Mouse (Mus musculus): ENCODE results near the gene Fam20a. TPM values are rescaled to one million over a fixed set of nuclear protein-coding genes. Genes with fewer than 3 reads are reported as not detected.

Fam20a gene
- polyA plus RNA-seq, 2 experiments, result 3.0 to 3.8 TPM

- H3K4me2 ChIP-seq (ENCODE audit: low read depth), result no peak overlapping the region
- no peak for DNase-seq (ENCODE audit: low read depth in 3 of 3, low spot score in 3 of 3)
Measured at GRCm38 (mm10) chr11:109627648-109628047, 94.4 kb downstream of the Fam20a start.

DNA sequence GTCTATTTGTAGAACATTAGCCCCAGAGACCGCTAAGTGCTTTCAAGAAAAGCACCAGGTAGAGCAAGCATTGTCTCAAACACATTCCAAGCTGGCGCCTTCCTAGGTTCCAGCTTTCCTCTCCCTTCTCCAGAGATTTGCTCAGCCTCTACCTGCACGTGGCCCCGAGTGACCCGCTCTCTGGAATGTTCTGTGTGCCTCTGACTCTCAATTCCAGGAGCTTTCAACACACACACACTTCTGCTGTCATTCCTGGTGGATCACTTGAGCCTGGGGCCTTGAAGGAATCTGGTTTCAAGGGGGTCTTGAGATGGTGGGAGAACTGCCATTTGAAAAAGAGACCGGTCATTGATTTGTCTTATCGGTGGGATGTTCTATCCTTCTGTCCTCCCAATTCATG lies 98.8 kb downstream of the Fam20a start:
- Histone ChIP-seq H3K27ac (no peak overlapping the region), H3K27me3 (ENCODE audit: control insufficient read depth, insufficient read depth, low read length) (no peaks in the 10 kb centered on the region), H3K4me1 (replicated peaks; ENCODE audit: control insufficient read depth in 2 of 2, insufficient read depth in 2 of 2, low read length in 1 of 2) (peaks cover 7 to 22% of the 10 kb centered on the region in 2 experiments; a peak in 3 of 4 replicates), H3K4me2 (ENCODE audit: low read depth) (no peak overlapping the region), H3K9me3 (ENCODE audit: control insufficient read depth, low read length) (no peaks in the 10 kb centered on the region), H3K36me3 (replicated peaks; ENCODE audit: control insufficient read depth, insufficient read depth, low read depth) (no peaks in the 10 kb centered on the region), H3K4me3 (ENCODE audit: insufficient read depth in 1 of 2, low read depth in 2 of 2, low read length in 2 of 2) (no peak overlapping the region), H3K9ac (replicated peaks) (no peak overlapping the region)
- DNase-seq (ENCODE audit: low read depth in 3 of 3, low spot score in 3 of 3) (no peak), ATAC-seq (ENCODE audit: insufficient read depth) (no peak)
- WGBS (ENCODE audit: insufficient replicate concordance), result 84% methylated on average over 7 of the region's 7 CpGs
- TF ChIP-seq EP300 (IDR thresholded peaks at IDR 0.05; ENCODE audit: low read depth) (no peak), CTCF (IDR thresholded peaks at IDR 0.05; ENCODE audit: low read depth) (no peak)

More at GRCm38 (mm10) chr11:109627648-109628047, 94.4 kb downstream of the Fam20a start:
- no peak overlapping the region for H3K9ac ChIP-seq (replicated peaks)
- ATAC-seq (ENCODE audit: insufficient read depth), result no peak
- H3K27me3 ChIP-seq (ENCODE audit: control insufficient read depth, insufficient read depth, low read length), result no peaks in the 10 kb centered on the region
- no peaks in the 10 kb centered on the region for H3K36me3 ChIP-seq (replicated peaks; ENCODE audit: control insufficient read depth, insufficient read depth, low read depth)
- no peak overlapping the region for H3K27ac ChIP-seq
- H3K4me1 ChIP-seq (replicated peaks; ENCODE audit: control insufficient read depth in 2 of 2, insufficient read depth in 2 of 2, low read length in 1 of 2), result peaks cover 0 to 12% of the 10 kb centered on the region in 2 experiments; a peak in 2 of 4 replicates
- TF ChIP-seq CTCF (IDR thresholded peaks at IDR 0.05; ENCODE audit: low read depth), result peak; percentile 48
- TF ChIP-seq EP300 (IDR thresholded peaks at IDR 0.05; ENCODE audit: low read depth), result no peak
- no peaks in the 10 kb centered on the region for H3K9me3 ChIP-seq (ENCODE audit: control insufficient read depth, low read length)
- WGBS (ENCODE audit: insufficient replicate concordance), result 62% methylated on average over 4 of the region's 4 CpGs
- H3K4me3 ChIP-seq (ENCODE audit: insufficient read depth in 1 of 2, low read depth in 2 of 2, low read length in 2 of 2), result no peak overlapping the region

- DNase-seq (ENCODE audit: low read depth in 3 of 3, low spot score in 3 of 3) (no peak), ATAC-seq (ENCODE audit: insufficient read depth) (no peak)
- H3K9ac ChIP-seq (replicated peaks), result peak overlapping the region; percentile 15; the same call in 1 of the 2 replicates
- H3K4me2 ChIP-seq (ENCODE audit: low read depth), result peak overlapping the region; percentile 50
- H3K36me3 ChIP-seq (replicated peaks; ENCODE audit: control insufficient read depth, insufficient read depth, low read depth), result no peaks in the 10 kb centered on the region
- TF ChIP-seq CTCF (IDR thresholded peaks at IDR 0.05; ENCODE audit: low read depth), result no peak
- no peak for TF ChIP-seq EP300 (IDR thresholded peaks at IDR 0.05; ENCODE audit: low read depth)
- H3K27me3 ChIP-seq (ENCODE audit: control insufficient read depth, insufficient read depth, low read length), result no peaks in the 10 kb centered on the region
- H3K9me3 ChIP-seq (ENCODE audit: control insufficient read depth, low read length), result no peaks in the 10 kb centered on the region
- no peak overlapping the region; a peak in 1 of 4 replicates for H3K4me3 ChIP-seq (ENCODE audit: insufficient read depth in 1 of 2, low read depth in 2 of 2, low read length in 2 of 2)
- WGBS (ENCODE audit: insufficient replicate concordance), result 20% methylated on average over 15 of the region's 15 CpGs
- H3K27ac ChIP-seq, result no peak overlapping the region
- H3K4me1 ChIP-seq (replicated peaks; ENCODE audit: control insufficient read depth in 2 of 2, insufficient read depth in 2 of 2, low read length in 1 of 2), result peaks cover 11 to 21% of the 10 kb centered on the region in 2 experiments; a peak in 3 of 4 replicates
Measured at GRCm38 (mm10) chr11:109622518-109623037, 99.5 kb downstream of the Fam20a start.

DNA sequence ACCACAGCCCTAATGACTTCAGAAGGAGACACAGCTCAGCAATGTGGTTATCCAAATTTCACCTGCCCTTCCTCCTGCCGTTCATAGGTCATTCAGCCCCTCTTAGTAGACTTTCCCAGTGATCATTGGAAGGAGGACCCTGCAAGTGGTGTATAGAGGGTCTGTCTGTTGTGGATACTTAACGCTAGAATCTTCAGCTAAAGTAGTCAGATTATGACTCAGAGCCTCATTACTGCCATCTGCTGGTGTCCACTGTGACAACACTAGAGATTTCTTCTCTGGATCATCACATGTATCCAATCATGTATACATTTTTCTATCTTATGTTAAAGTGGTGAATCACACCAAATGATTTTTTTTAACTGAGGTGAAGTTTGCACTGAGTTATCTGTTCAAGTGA lies 100.9 kb downstream of the Fam20a start:
- Histone ChIP-seq H3K9me3 (ENCODE audit: control insufficient read depth, low read length) (no peaks in the 10 kb centered on the region), H3K4me2 (ENCODE audit: low read depth) (no peak overlapping the region), H3K27me3 (ENCODE audit: control insufficient read depth, insufficient read depth, low read length) (no peaks in the 10 kb centered on the region), H3K36me3 (replicated peaks; ENCODE audit: control insufficient read depth, insufficient read depth, low read depth) (no peaks in the 10 kb centered on the region), H3K9ac (replicated peaks) (no peak overlapping the region), H3K4me3 (ENCODE audit: insufficient read depth in 1 of 2, low read depth in 2 of 2, low read length in 2 of 2) (no peak overlapping the region), H3K4me1 (replicated peaks; ENCODE audit: control insufficient read depth in 2 of 2, insufficient read depth in 2 of 2, low read length in 1 of 2) (peaks cover 25 to 35% of the 10 kb centered on the region in 2 experiments), H3K27ac (no peak overlapping the region)
- DNase-seq (ENCODE audit: low read depth in 3 of 3, low spot score in 3 of 3), result peak in 2 of 3 experiments; percentile 50 to 59
- 3% methylated on average over 2 of the region's 2 CpGs for WGBS (ENCODE audit: insufficient replicate concordance)
- TF ChIP-seq CTCF (IDR thresholded peaks at IDR 0.05; ENCODE audit: low read depth), result peak; percentile 79
- TF ChIP-seq EP300 (IDR thresholded peaks at IDR 0.05; ENCODE audit: low read depth), result no peak
- ATAC-seq (ENCODE audit: insufficient read depth), result no peak

DNA sequence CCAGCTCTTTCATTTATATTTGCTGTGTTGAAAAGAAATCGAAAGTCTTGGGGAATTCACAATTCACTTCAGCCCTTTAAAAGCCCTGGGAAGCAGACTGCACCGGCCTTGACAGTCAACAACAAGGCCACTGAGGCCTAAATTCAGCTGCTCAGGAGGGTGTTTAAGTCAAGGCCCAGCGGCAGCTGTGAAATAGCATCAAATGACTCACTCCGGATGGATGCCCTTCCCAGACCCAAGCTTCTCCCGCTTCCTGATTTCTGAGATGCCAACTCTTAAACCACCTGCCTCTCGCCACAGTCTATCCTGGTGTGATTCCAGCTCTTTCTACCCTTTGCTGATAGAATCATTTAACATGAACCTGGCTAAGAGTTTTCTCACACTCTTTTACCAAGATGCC lies 101.7 kb downstream of the Fam20a start:
- Histone ChIP-seq H3K9me3 (ENCODE audit: control insufficient read depth, low read length) (no peaks in the 10 kb centered on the region), H3K9ac (replicated peaks) (no peak overlapping the region), H3K4me3 (ENCODE audit: insufficient read depth in 1 of 2, low read depth in 2 of 2, low read length in 2 of 2) (no peak overlapping the region), H3K4me1 (replicated peaks; ENCODE audit: control insufficient read depth in 2 of 2, insufficient read depth in 2 of 2, low read length in 1 of 2) (peaks cover 33 to 43% of the 10 kb centered on the region in 2 experiments), H3K27me3 (ENCODE audit: control insufficient read depth, insufficient read depth, low read length) (no peaks in the 10 kb centered on the region), H3K36me3 (replicated peaks; ENCODE audit: control insufficient read depth, insufficient read depth, low read depth) (no peaks in the 10 kb centered on the region), H3K4me2 (ENCODE audit: low read depth) (no peak overlapping the region), H3K27ac (no peak overlapping the region)
- WGBS (ENCODE audit: insufficient replicate concordance), result 88% methylated on average over 6 of the region's 6 CpGs
- DNase-seq (ENCODE audit: low read depth in 3 of 3, low spot score in 3 of 3) (no peak), ATAC-seq (ENCODE audit: insufficient read depth) (no peak)
- TF ChIP-seq CTCF (IDR thresholded peaks at IDR 0.05; ENCODE audit: low read depth) (no peak), EP300 (IDR thresholded peaks at IDR 0.05; ENCODE audit: low read depth) (no peak)

Other genes with a start within 250 kb of the Fam20a start
- gene Arsg, start 248.9 kb downstream of the Fam20a start, polyA plus RNA-seq (2012; rRNA removed), result 2.1 and 2.3 TPM in 2 replicates
- gene Arsg, start 248.9 kb downstream of the Fam20a start, polyA plus RNA-seq (2014; fragmentation: Nextera tagmentation; extraction: Ambion mirVana), result 3.4 and 3.8 TPM in 2 replicates
- 5.8 and 8.0 TPM in 2 replicates for gene Slc16a6, start 248.7 kb downstream of the Fam20a start, polyA plus RNA-seq (2012; rRNA removed)
- gene Slc16a6, start 248.7 kb downstream of the Fam20a start, polyA plus RNA-seq (2014; fragmentation: Nextera tagmentation; extraction: Ambion mirVana), result 39.0 and 39.5 TPM in 2 replicates
- 8.3 and 11.9 TPM in 2 replicates for gene Wipi1, start 110.3 kb downstream of the Fam20a start, polyA plus RNA-seq (2012; rRNA removed)
- gene Wipi1, start 110.3 kb downstream of the Fam20a start, polyA plus RNA-seq (2014; fragmentation: Nextera tagmentation; extraction: Ambion mirVana), result 9.0 and 13.4 TPM in 2 replicates
- 30.1 and 43.9 TPM in 2 replicates for gene Prkar1a, start 72.9 kb downstream of the Fam20a start, polyA plus RNA-seq (2012; rRNA removed)
- 115 and 128 TPM in 2 replicates for gene Prkar1a, start 72.9 kb downstream of the Fam20a start, polyA plus RNA-seq (2014; fragmentation: Nextera tagmentation; extraction: Ambion mirVana)
- gene 1700012B07Rik, start 105.8 kb upstream of the Fam20a start, polyA plus RNA-seq (2012; rRNA removed), result 0.04 and 0.05 TPM in 2 replicates
- not detected in 2 replicates for gene 1700012B07Rik, start 105.8 kb upstream of the Fam20a start, polyA plus RNA-seq (2014; fragmentation: Nextera tagmentation; extraction: Ambion mirVana)

All from liver, embryonic 14.5 days (tissue).